Mouse (Mus musculus): ENCODE measurements around the gene Msn. TPM values are rescaled to one million over a fixed set of nuclear protein-coding genes. Genes with fewer than 3 reads are reported as not detected.
"Not testable (repeated sequence)": the region's sequence is repeated elsewhere in the genome, so short reads cannot be mapped to it uniquely, and the experiment has no call there.

Msn gene
- polyA plus RNA-seq, 1 experiment = 159 TPM

DNA sequence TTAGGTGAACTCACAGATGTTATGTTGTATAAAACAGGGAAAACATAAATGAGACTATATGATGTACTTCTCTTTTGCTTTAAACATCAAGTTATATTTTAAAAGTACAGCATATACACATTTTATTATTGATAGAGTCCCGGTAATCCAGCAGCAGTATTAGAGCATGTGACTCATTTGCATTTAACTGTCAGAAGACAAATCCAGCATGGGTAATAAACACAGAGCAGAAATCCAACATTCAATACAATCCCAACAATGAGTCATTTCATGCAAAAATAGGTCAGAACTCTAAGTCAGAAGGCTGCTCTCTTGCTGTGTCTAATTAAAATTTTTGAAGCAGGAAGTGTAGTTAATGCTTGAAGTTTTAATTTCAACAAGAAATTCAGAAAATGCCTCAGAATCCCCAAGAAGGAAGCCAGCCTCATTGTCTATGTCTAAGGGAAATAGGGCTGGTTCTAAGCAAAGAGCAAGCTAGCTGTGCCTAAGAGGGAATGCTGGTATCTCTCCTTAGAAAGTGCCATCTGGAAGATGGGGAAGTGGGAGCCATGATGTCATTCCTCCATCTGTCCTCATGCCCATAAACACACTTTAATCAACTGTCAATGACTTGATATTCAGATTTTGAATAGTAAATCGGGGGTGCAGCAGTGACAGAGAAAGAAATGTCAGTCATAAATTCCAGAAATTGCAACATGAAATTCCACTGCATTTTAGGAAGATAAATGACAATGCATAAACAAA lies 76.0 kb downstream of the Msn start:
- no peak overlapping the region for H3K27ac ChIP-seq (ENCODE audit: insufficient read depth, low read length)
- 89% methylated on average over 2 of the region's 2 CpGs for WGBS
- no peak for DNase-seq (ENCODE audit: low read depth in 1 of 2, low spot score in 2 of 2)
- H3K36me3 ChIP-seq (ENCODE audit: control insufficient read depth, insufficient read depth, low read length) = peaks cover 10% of the 10 kb centered on the region; the same call in 1 of the 2 replicates
- no peaks in the 10 kb centered on the region for H3K27me3 ChIP-seq (ENCODE audit: control insufficient read depth, insufficient read depth, low read length)
- H3K4me1 ChIP-seq (ENCODE audit: control insufficient read depth, insufficient read depth, insufficient read length) = no peaks in the 10 kb centered on the region
- TF ChIP-seq CTCF (IDR thresholded peaks at IDR 0.05; ENCODE audit: extremely low read depth, insufficient read depth, insufficient read length, insufficient replicate concordance) (no peak), POLR2A (IDR thresholded peaks at IDR 0.05; ENCODE audit: low read depth, low read length) (no peak)
- no peak overlapping the region for H3K4me3 ChIP-seq (ENCODE audit: extremely low read depth, insufficient read depth, insufficient read length)

DNA sequence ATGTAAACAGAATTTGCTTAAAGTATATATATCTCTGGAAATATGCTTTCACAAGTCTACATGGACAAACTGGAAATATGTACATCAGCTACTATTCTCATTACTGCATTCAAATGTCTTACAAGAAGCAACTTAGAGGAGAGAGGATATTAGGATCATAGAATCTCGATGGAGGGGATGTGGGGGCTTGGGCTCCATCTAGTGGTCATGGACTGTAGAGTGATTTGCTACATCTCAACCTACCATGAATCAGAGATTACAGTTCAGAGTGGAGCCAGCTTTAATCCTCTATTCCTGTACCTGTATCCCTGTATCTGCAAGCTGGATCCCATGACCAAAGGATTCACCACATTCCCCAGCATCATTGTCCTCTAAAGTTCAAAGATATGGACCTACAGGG lies 82.6 kb downstream of the Msn start:
- H3K27ac ChIP-seq (ENCODE audit: insufficient read depth, low read length) = no peak overlapping the region
- peak; percentile 8 to 12 for DNase-seq (ENCODE audit: low read depth in 1 of 2, low spot score in 2 of 2)
- H3K36me3 ChIP-seq (ENCODE audit: control insufficient read depth, insufficient read depth, low read length) = no peaks in the 10 kb centered on the region
- no peak overlapping the region for H3K4me3 ChIP-seq (ENCODE audit: extremely low read depth, insufficient read depth, insufficient read length)
- no peaks in the 10 kb centered on the region for H3K4me1 ChIP-seq (ENCODE audit: control insufficient read depth, insufficient read depth, insufficient read length)
- TF ChIP-seq POLR2A (IDR thresholded peaks at IDR 0.05; ENCODE audit: low read depth, low read length) (no peak), CTCF (IDR thresholded peaks at IDR 0.05; ENCODE audit: extremely low read depth, insufficient read depth, insufficient read length, insufficient replicate concordance) (peak; percentile 18; the same call in 1 of the 2 replicates)
- whole genome bisulfite sequencing = 6% methylated on average over 1 of the region's 1 CpGs
- H3K27me3 ChIP-seq (ENCODE audit: control insufficient read depth, insufficient read depth, low read length) = no peaks in the 10 kb centered on the region

DNA sequence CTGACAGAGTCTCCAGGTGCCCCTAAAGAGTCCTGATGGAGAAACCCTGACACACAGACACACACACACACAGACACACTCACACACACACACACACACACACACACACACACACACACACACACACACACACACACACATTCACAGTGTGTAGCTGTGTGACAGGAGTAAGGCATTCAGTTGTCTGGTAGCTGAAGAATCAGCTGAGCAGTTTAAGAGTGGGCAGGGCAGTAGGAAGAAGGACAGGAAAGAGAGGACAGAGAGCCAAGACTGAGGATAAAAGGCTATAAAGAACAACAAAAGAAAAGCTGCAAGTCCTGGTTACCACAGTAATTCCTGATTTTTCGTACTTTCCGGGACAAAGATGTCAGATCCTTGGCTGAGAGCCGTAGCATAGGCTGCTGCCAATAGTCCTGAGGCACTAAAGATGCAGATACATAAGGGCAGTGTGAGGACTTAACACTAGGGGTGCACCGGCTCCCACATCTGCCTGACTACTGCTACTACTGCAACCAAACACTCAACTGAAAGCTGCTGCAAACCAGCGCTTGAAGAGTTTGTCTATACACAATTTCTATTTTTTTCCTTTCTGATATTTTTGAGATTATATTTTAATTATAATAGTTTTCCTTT lies 88.4 kb downstream of the Msn start:
- TF ChIP-seq CTCF (IDR thresholded peaks at IDR 0.05; ENCODE audit: extremely low read depth, insufficient read depth, insufficient read length, insufficient replicate concordance) (no peak), POLR2A (IDR thresholded peaks at IDR 0.05; ENCODE audit: low read depth, low read length) (no peak)
- Histone ChIP-seq H3K4me3 (ENCODE audit: extremely low read depth, insufficient read depth, insufficient read length) (no peak overlapping the region), H3K27ac (ENCODE audit: insufficient read depth, low read length) (no peak overlapping the region), H3K36me3 (ENCODE audit: control insufficient read depth, insufficient read depth, low read length) (no peaks in the 10 kb centered on the region), H3K27me3 (ENCODE audit: control insufficient read depth, insufficient read depth, low read length) (no peaks in the 10 kb centered on the region), H3K4me1 (ENCODE audit: control insufficient read depth, insufficient read depth, insufficient read length) (no peaks in the 10 kb centered on the region)
- no peak for DNase-seq (ENCODE audit: low read depth in 1 of 2, low spot score in 2 of 2)
- 73% methylated on average over 5 of the region's 5 CpGs for WGBS

DNA sequence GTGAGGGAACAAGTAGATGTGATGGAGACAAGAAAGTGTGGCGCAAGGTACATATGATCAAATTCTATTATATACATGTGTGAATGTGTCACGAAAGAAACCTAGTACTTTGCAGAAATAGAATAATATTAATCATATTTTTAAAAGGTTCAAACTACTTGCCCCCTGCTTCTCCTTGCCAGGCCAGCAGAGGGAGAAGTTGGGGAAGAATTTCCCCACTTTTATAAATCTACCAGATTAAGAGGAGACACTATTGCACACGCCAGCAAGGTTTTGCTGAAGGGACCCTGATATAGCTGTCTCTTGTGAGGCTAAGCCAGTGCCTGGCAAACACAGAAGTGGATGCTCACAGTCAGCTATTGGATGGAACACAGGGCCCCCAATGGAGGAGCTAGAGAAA lies 109.3 kb downstream of the Msn start:
- not testable (repeated sequence) for H3K27me3 ChIP-seq (ENCODE audit: control insufficient read depth, insufficient read depth, low read length); H3K27ac ChIP-seq (ENCODE audit: insufficient read depth, low read length); H3K4me1 ChIP-seq (ENCODE audit: control insufficient read depth, insufficient read depth, insufficient read length); H3K4me3 ChIP-seq (ENCODE audit: extremely low read depth, insufficient read depth, insufficient read length); H3K36me3 ChIP-seq (ENCODE audit: control insufficient read depth, insufficient read depth, low read length)
- 78% methylated on average over 3 of the region's 3 CpGs for WGBS
- peak in 1 of 2 experiments; percentile 3 for DNase-seq (ENCODE audit: low read depth in 1 of 2, low spot score in 2 of 2)

DNA sequence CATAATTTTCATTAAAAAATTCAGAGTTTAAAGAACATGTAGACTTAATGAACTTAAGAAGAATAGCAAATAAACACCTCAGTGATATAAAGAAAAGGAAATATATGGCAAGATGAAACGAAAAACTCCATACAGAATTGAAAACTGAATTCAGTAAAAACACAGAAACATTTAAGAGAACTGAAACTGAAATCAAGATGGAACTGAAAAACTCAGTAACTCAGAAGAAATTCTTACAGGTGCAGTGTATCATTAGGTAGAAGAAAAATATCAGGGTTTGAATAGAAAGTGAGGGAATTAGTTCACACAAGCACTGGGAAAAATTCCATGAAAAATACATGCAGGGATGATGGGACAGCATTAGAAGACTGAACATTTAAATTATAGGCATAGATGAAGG lies 111.0 kb downstream of the Msn start:
- 13% methylated on average over 1 of the region's 1 CpGs for WGBS
- no peak for DNase-seq (ENCODE audit: low read depth in 1 of 2, low spot score in 2 of 2)
- Histone ChIP-seq H3K27ac (ENCODE audit: insufficient read depth, low read length) (no peak overlapping the region), H3K4me1 (ENCODE audit: control insufficient read depth, insufficient read depth, insufficient read length) (peaks cover 3% of the 10 kb centered on the region; the same call in 1 of the 2 replicates), H3K36me3 (ENCODE audit: control insufficient read depth, insufficient read depth, low read length) (no peaks in the 10 kb centered on the region), H3K4me3 (ENCODE audit: extremely low read depth, insufficient read depth, insufficient read length) (no peak overlapping the region), H3K27me3 (ENCODE audit: control insufficient read depth, insufficient read depth, low read length) (no peaks in the 10 kb centered on the region)
- TF ChIP-seq POLR2A (IDR thresholded peaks at IDR 0.05; ENCODE audit: low read depth, low read length) (no peak), CTCF (IDR thresholded peaks at IDR 0.05; ENCODE audit: extremely low read depth, insufficient read depth, insufficient read length, insufficient replicate concordance) (no peak)

DNA sequence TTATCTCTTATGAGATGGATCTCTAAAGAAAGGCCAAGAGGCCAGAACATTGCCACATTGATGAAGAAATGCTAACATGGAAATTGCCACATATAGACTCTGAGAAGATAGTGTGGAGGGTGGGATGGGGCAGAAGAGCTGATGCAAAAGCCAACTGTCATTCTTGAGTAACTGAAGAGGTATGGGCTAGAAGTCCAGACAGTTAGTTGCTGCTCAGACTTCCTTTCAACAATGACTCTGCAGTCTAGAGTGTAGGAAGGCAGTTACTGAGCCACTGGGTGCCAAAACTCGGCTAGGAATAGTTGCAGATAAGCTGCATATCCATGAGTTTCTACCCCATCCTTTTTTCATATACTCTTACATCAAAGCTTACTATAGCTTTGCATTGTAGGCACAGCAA lies 122.2 kb downstream of the Msn start:
- TF ChIP-seq POLR2A (IDR thresholded peaks at IDR 0.05; ENCODE audit: low read depth, low read length) = no peak
- TF ChIP-seq CTCF (IDR thresholded peaks at IDR 0.05; ENCODE audit: extremely low read depth, insufficient read depth, insufficient read length, insufficient replicate concordance) = no peak
- WGBS = 24% methylated on average over 1 of the region's 1 CpGs
- no peaks in the 10 kb centered on the region for H3K36me3 ChIP-seq (ENCODE audit: control insufficient read depth, insufficient read depth, low read length)
- H3K4me3 ChIP-seq (ENCODE audit: extremely low read depth, insufficient read depth, insufficient read length) = no peak overlapping the region
- no peaks in the 10 kb centered on the region for H3K4me1 ChIP-seq (ENCODE audit: control insufficient read depth, insufficient read depth, insufficient read length)
- H3K27me3 ChIP-seq (ENCODE audit: control insufficient read depth, insufficient read depth, low read length) = no peaks in the 10 kb centered on the region
- no peak overlapping the region for H3K27ac ChIP-seq (ENCODE audit: insufficient read depth, low read length)
- no peak for DNase-seq (ENCODE audit: low read depth in 1 of 2, low spot score in 2 of 2)

Other genes with a start within 250 kb of the Msn start
- 7.3 and 9.3 TPM in 2 replicates for gene Las1l, start 139.1 kb upstream of the Msn start, polyA plus RNA-seq (2012; rRNA removed)
- gene Vsig4, start 197.4 kb downstream of the Msn start, polyA plus RNA-seq (2012; rRNA removed) = 0.09 TPM in 1 of 2 replicates, not detected in the other

Data from spleen, adult 2 months (tissue).